Mouse (Mus musculus) ES-E14 (cell line): Measurements from ENCODE around the gene Gng13. TPM values are rescaled to one million over a fixed set of nuclear protein-coding genes. Genes with fewer than 3 reads are reported as not detected.

Source experiments
- DNase-seq: peaks from one replicate; pipeline ENCODE4 v3.0.0-alpha.2; 2013; ENCODE audit warnings: low read depth, low spot score
- H3K27ac ChIP-seq: 2 replicates; pipeline ENCODE4 v1.5.1; 2012; ENCODE audit warnings: low read depth, mild to moderate bottlenecking, low read length, moderate library complexity, mixed read lengths; ENCODE audit not compliant: poor library complexity, insufficient read depth, severe bottlenecking
- H3K36me3 ChIP-seq: 2 replicates; pipeline ENCODE4 v1.6.1; 2012; ENCODE audit warnings: mild to moderate bottlenecking, low read length, moderate library complexity, mixed read lengths; ENCODE audit not compliant: control insufficient read depth, poor library complexity, insufficient read depth, severe bottlenecking
- H3K4me1 ChIP-seq, 2 experiments: fragments of 150-350 bp in 1 of 2; sonication (generic) in 1 of 2; 2 replicates each; pipeline ENCODE4 v1.6.1; 2012; ENCODE audit warnings: low read length in 2 of 2, mild to moderate bottlenecking in 1 of 2, mixed read lengths in 1 of 2; ENCODE audit not compliant: control insufficient read depth in 2 of 2, insufficient read depth in 2 of 2, poor library complexity in 1 of 2
- H3K4me3 ChIP-seq, 2 experiments: fragments of 150-350 bp in 1 of 2; sonication (generic) in 1 of 2; 2 replicates each; pipeline ENCODE4 v1.5.1; 2012; ENCODE audit warnings: low read length in 2 of 2, low read depth in 1 of 2, mild to moderate bottlenecking in 1 of 2, mixed read lengths in 1 of 2; ENCODE audit not compliant: insufficient read depth in 1 of 2, poor library complexity in 1 of 2, severe bottlenecking in 1 of 2
- H3K9ac ChIP-seq: 2 replicates; pipeline ENCODE4 v1.6.1; 2012; ENCODE audit warnings: low read depth, mild to moderate bottlenecking, low read length, mixed read lengths; ENCODE audit not compliant: poor library complexity, insufficient read depth, severe bottlenecking
- H3K9me3 ChIP-seq: fragments of 150-350 bp; sonication (generic); 2 replicates; pipeline ENCODE4 v1.6.1; 2012; ENCODE audit warnings: low read depth, mild to moderate bottlenecking, low read length; ENCODE audit not compliant: control insufficient read depth, insufficient read depth
- CHD2 ChIP-seq: IDR thresholded peaks from 2 replicates; pipeline ENCODE4 v1.6.1; 2014; ENCODE audit warnings: mild to moderate bottlenecking, low read depth, low read length, inconsistent platforms
- HCFC1 ChIP-seq: IDR thresholded peaks from 2 replicates; pipeline ENCODE4 v1.6.1; 2012; ENCODE audit warnings: low read length, inconsistent platforms, borderline replicate concordance; ENCODE audit not compliant: insufficient read depth
- MAFK ChIP-seq: IDR thresholded peaks from 2 replicates; pipeline ENCODE4 v1.6.1; 2014; ENCODE audit warnings: mild to moderate bottlenecking, low read depth, low read length, inconsistent platforms; ENCODE audit not compliant: insufficient read depth
- ZC3H11A ChIP-seq: IDR thresholded peaks from 2 replicates; pipeline ENCODE4 v1.6.1; 2012; ENCODE audit warnings: low read depth, mild to moderate bottlenecking, inconsistent platforms, low read length, borderline replicate concordance
- ZNF384 ChIP-seq: IDR thresholded peaks from 2 replicates; pipeline ENCODE4 v1.6.1; 2012; ENCODE audit warnings: low read depth, low read length, inconsistent platforms
- in situ Hi-C, 2 experiments: fragments of 600-800 bp; cut with MboI; formaldehyde crosslinking; loops; one replicate each; pipeline ENCODE4 v1.15.1; 2025; ENCODE audit warnings: low sequenced_read_pairs in 2 of 2, inconsistent platforms in 1 of 2; ENCODE audit not compliant: unreplicated experiment in 2 of 2
- total RNA-seq: library from RNA; depleted of rRNA; stranded (reverse); fragments of 300-350 nt; gene quantifications from 2 replicates; pipeline ENCODE4 v1.2.3, GENCODE M21; 2012; rRNA removed

Gng13 gene
- total RNA-seq, 1 experiment, result 9.9 TPM

GRCm38 (mm10) chr17:25757691-25758090 lies 40.7 kb downstream of the Gng13 start:
- peak overlapping the region; percentile 82 for H3K27ac ChIP-seq
- H3K4me3 ChIP-seq, result no peak overlapping the region
- DNase-seq, result no peak
- no peaks in the 10 kb centered on the region for H3K36me3 ChIP-seq
- in situ Hi-C loops, result no loop called here
- no peaks in the 10 kb centered on the region for H3K9me3 ChIP-seq
- H3K9ac ChIP-seq, result no peak overlapping the region
- TF ChIP-seq HCFC1, result no peak
- no peak for TF ChIP-seq MAFK
- no peak for TF ChIP-seq ZNF384
- TF ChIP-seq ZC3H11A, result no peak
- no peak for TF ChIP-seq CHD2
- H3K4me1 ChIP-seq, result peaks cover 20 to 37% of the 10 kb centered on the region in 2 experiments

GRCm38 (mm10) chr17:25760148-25760547 lies 43.2 kb downstream of the Gng13 start:
- Histone ChIP-seq H3K4me1 (peaks cover 13 to 40% of the 10 kb centered on the region in 2 experiments), H3K9ac (no peak overlapping the region), H3K9me3 (no peaks in the 10 kb centered on the region), H3K27ac (no peak overlapping the region), H3K4me3 (no peak overlapping the region), H3K36me3 (no peaks in the 10 kb centered on the region)
- no peak for DNase-seq
- TF ChIP-seq ZNF384 (no peak), HCFC1 (no peak)
- in situ Hi-C loops, result no loop called here

- TF ChIP-seq ZNF384 (no peak), ZC3H11A (no peak), MAFK (no peak)
- in situ Hi-C loops, result no loop called here
- no peak for DNase-seq
- no peaks in the 10 kb centered on the region for H3K36me3 ChIP-seq
- H3K9me3 ChIP-seq, result no peaks in the 10 kb centered on the region
- no peak overlapping the region for H3K27ac ChIP-seq
- no peak overlapping the region for H3K9ac ChIP-seq
- H3K4me3 ChIP-seq, result no peak overlapping the region
- H3K4me1 ChIP-seq, result peaks cover 8 to 27% of the 10 kb centered on the region in 2 experiments
Measured at GRCm38 (mm10) chr17:25761561-25761970, 44.6 kb downstream of the Gng13 start.

GRCm38 (mm10) chr17:25762591-25762990 lies 45.6 kb downstream of the Gng13 start:
- Histone ChIP-seq H3K4me1 (peaks cover 8 to 18% of the 10 kb centered on the region in 2 experiments), H3K36me3 (no peaks in the 10 kb centered on the region), H3K4me3 (no peak overlapping the region), H3K9ac (no peak overlapping the region), H3K9me3 (no peaks in the 10 kb centered on the region), H3K27ac (no peak overlapping the region)
- DNase-seq, result no peak
- in situ Hi-C loops, result no loop called here
- no peak for TF ChIP-seq ZC3H11A
- no peak for TF ChIP-seq MAFK
- TF ChIP-seq ZNF384, result no peak
- no peak for TF ChIP-seq CHD2
- no peak for TF ChIP-seq HCFC1

- H3K9me3 ChIP-seq, result no peaks in the 10 kb centered on the region
- H3K27ac ChIP-seq, result no peak overlapping the region
- in situ Hi-C loops, result no loop called here
- no peak overlapping the region for H3K9ac ChIP-seq
- H3K4me1 ChIP-seq, result peaks cover 4 to 10% of the 10 kb centered on the region in 2 experiments; a peak in 2 of 4 replicates
- H3K4me3 ChIP-seq, result no peak overlapping the region
- TF ChIP-seq CHD2, result no peak
- no peak for TF ChIP-seq HCFC1
- TF ChIP-seq ZNF384, result no peak
- no peak for TF ChIP-seq MAFK
- no peak for TF ChIP-seq ZC3H11A
- H3K36me3 ChIP-seq, result no peaks in the 10 kb centered on the region
- no peak for DNase-seq
Measured at GRCm38 (mm10) chr17:25765886-25766285, 48.9 kb downstream of the Gng13 start.

Other genes with a start within 250 kb of the Gng13 start
- 0.95 and 1.3 TPM in 2 replicates for gene Sstr5, start 219.9 kb upstream of the Gng13 start, total RNA-seq
- gene Sox8, start 146.5 kb upstream of the Gng13 start, total RNA-seq, result 0.40 and 0.42 TPM in 2 replicates
- gene Lmf1, start 138.1 kb upstream of the Gng13 start, total RNA-seq, result 16.6 and 33.6 TPM in 2 replicates
- 102 and 151 TPM in 2 replicates for gene Chtf18, start 10.2 kb downstream of the Gng13 start, total RNA-seq
- 7.6 and 8.7 TPM in 2 replicates for gene Rpusd1, start 10.5 kb downstream of the Gng13 start, total RNA-seq
- 0.27 and 0.58 TPM in 2 replicates for gene Mslnl, start 18.9 kb downstream of the Gng13 start, total RNA-seq
- gene Msln, start 37.2 kb downstream of the Gng13 start, total RNA-seq, result 7.5 and 16.0 TPM in 2 replicates
- gene Narfl, start 56.6 kb downstream of the Gng13 start, total RNA-seq, result 27.0 and 32.7 TPM in 2 replicates
- 14.5 and 29.5 TPM in 2 replicates for gene Haghl, start 68.5 kb downstream of the Gng13 start, total RNA-seq
- 0.22 and 0.26 TPM in 2 replicates for gene Ccdc78, start 69.4 kb downstream of the Gng13 start, total RNA-seq
- 32.8 and 60.6 TPM in 2 replicates for gene Fam173a, start 75.7 kb downstream of the Gng13 start, total RNA-seq
- gene AC134908.4, start 78.5 kb downstream of the Gng13 start, total RNA-seq, result not detected in 2 replicates
- 46.1 and 62.7 TPM in 2 replicates for gene Metrn, start 80.0 kb downstream of the Gng13 start, total RNA-seq
- 1.7 TPM in 2 replicates for gene Fbxl16, start 91.9 kb downstream of the Gng13 start, total RNA-seq
- 28.6 and 43.4 TPM in 2 replicates for gene Wdr24, start 106.5 kb downstream of the Gng13 start, total RNA-seq
- 25.1 and 46.4 TPM in 2 replicates for gene Jmjd8, start 111.7 kb downstream of the Gng13 start, total RNA-seq
- gene Stub1, start 116.2 kb downstream of the Gng13 start, total RNA-seq, result 161 and 176 TPM in 2 replicates
- gene Rhbdl1, start 120.1 kb downstream of the Gng13 start, total RNA-seq, result 1.1 and 2.6 TPM in 2 replicates
- gene Gm20683, start 124.6 kb downstream of the Gng13 start, total RNA-seq, result 2.0 and 2.7 TPM in 2 replicates
- gene Rhot2, start 127.7 kb downstream of the Gng13 start, total RNA-seq, result 36.8 and 52.6 TPM in 2 replicates
- gene Wdr90, start 144.3 kb downstream of the Gng13 start, total RNA-seq, result 24.7 and 50.5 TPM in 2 replicates
- gene Mcrip2, start 151.6 kb downstream of the Gng13 start, total RNA-seq, result 12.3 and 12.6 TPM in 2 replicates
- gene Mettl26, start 157.9 kb downstream of the Gng13 start, total RNA-seq, result 26.5 and 26.6 TPM in 2 replicates
- 3.3 TPM in 2 replicates for gene Wfikkn1, start 163.7 kb downstream of the Gng13 start, total RNA-seq
- 14.6 and 15.7 TPM in 2 replicates for gene Rab40c, start 202.6 kb downstream of the Gng13 start, total RNA-seq
- gene Pigq, start 227.8 kb downstream of the Gng13 start, total RNA-seq, result 44.4 and 56.9 TPM in 2 replicates
- 0.16 and 0.18 TPM in 2 replicates for gene Nhlrc4, start 227.8 kb downstream of the Gng13 start, total RNA-seq
- not detected in 2 replicates for gene A930017K11Rik, start 235.4 kb downstream of the Gng13 start, total RNA-seq